Mouse (Mus musculus) liver, embryonic 11.5 days (tissue): ENCODE data around the gene Glt6d1. TPM values are rescaled to one million over a fixed set of nuclear protein-coding genes. Genes with fewer than 3 reads are reported as not detected.

Experiments
- ATAC-seq: fragments of 200-750 bp; cut with Nextera tagmentation; replicated peaks from 2 replicates; pipeline ENCODE4 v1.8.0; 2017; ENCODE audit warnings: moderate number of reproducible peaks, mild to moderate bottlenecking, moderate TSS enrichment, moderate library complexity; ENCODE audit not compliant: low FRiP score
- DNase-seq: peaks from one replicate; pipeline ENCODE4 v3.0.0-alpha.2; 2017; ENCODE audit warnings: low spot score
- H3K27ac ChIP-seq: fragments of 300-500 bp; sonication (generic); 2 replicates; pipeline ENCODE4 v1.5.1; 2014; ENCODE audit warnings: mild to moderate bottlenecking, low read depth, low read length, control low read depth
- H3K27me3 ChIP-seq: fragments of 300-500 bp; sonication (generic); replicated peaks from 2 replicates; pipeline ENCODE4 v1.6.1; 2014; ENCODE audit warnings: low read length, mixed read lengths; ENCODE audit not compliant: control insufficient read depth, insufficient read depth
- H3K36me3 ChIP-seq: fragments of 300-500 bp; sonication (generic); 2 replicates; pipeline ENCODE4 v1.6.1; 2014; ENCODE audit warnings: mild to moderate bottlenecking, low read length, moderate library complexity, mixed read lengths; ENCODE audit not compliant: control insufficient read depth, insufficient read depth
- H3K4me1 ChIP-seq: fragments of 300-500 bp; sonication (generic); replicated peaks from 2 replicates; pipeline ENCODE4 v1.6.1; 2014; ENCODE audit warnings: low read length, mixed read lengths; ENCODE audit not compliant: control insufficient read depth, insufficient read depth
- H3K4me2 ChIP-seq: fragments of 300-500 bp; sonication (generic); 2 replicates; pipeline ENCODE4 v1.6.1; 2014; ENCODE audit warnings: mild to moderate bottlenecking, control low read depth, moderate library complexity
- H3K4me3 ChIP-seq: fragments of 300-500 bp; sonication (generic); 2 replicates; pipeline ENCODE4 v1.5.1; 2014; ENCODE audit warnings: low read depth, low read length, control low read depth
- H3K9ac ChIP-seq: fragments of 300-500 bp; sonication (generic); 2 replicates; pipeline ENCODE4 v1.6.1; 2014; ENCODE audit warnings: low read depth, low read length, control low read depth
- H3K9me3 ChIP-seq: fragments of 300-500 bp; sonication (generic); 2 replicates; pipeline ENCODE4 v1.6.1; 2016; ENCODE audit warnings: low read length, inconsistent platforms, mixed read lengths; ENCODE audit not compliant: control insufficient read depth
- WGBS: fragments of 180-500 bp; shearing (Covaris S2); extraction: QIAGEN DNeasy Blood & Tissue Kit; methylation state at CpG from one replicate; pipeline ENCODE4 v1.1.7; 2014; 5-methylcytosine and 5-hydroxymethylcytosine counted together
- polyA plus RNA-seq: library from polyadenylated mRNA; unstranded; fragments of >200 nt; fragmentation: Nextera tagmentation; extraction: Ambion mirVana; gene quantifications from 2 replicates; pipeline ENCODE4 v1.2.1, GENCODE M21; 2014

Glt6d1 gene
- polyA plus RNA-seq, 1 experiment from 2014 or later = not detected

DNA sequence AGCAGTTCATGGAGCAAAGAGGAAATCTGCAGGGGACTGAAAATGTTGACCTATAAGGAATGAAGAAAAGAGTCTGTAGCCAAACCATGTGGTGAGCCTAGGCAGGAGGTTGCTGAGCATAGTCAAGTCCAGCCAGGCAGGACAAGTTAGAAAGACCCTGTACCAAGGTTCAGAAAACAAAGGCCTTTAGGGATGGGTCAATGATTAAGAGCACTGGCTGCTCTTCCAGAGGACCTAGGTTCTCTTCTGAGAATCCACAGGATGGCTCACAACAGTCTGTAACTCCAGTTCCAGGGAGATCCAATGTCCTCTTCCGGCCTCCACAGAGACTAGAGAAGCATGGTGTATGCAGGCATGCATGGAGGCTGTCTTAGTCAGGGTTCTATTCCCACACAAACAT, 61.4 kb downstream of the Glt6d1 start:
- H3K9ac ChIP-seq = no peak overlapping the region
- WGBS = 87% methylated on average over 1 of the region's 1 CpGs
- no peaks in the 10 kb centered on the region for H3K36me3 ChIP-seq
- H3K27ac ChIP-seq = no peak overlapping the region
- H3K4me3 ChIP-seq = no peak overlapping the region
- DNase-seq = no peak
- ATAC-seq = no peak
- no peaks in the 10 kb centered on the region for H3K4me1 ChIP-seq
- no peak overlapping the region for H3K4me2 ChIP-seq
- no peaks in the 10 kb centered on the region for H3K27me3 ChIP-seq
- H3K9me3 ChIP-seq = no peaks in the 10 kb centered on the region

Other genes starting within 250 kb of the Glt6d1 start
- gene Mamdc4, start 241.0 kb downstream of the Glt6d1 start, polyA plus RNA-seq = 1.3 and 1.8 TPM in 2 replicates
- gene Phpt1, start 240.6 kb downstream of the Glt6d1 start, polyA plus RNA-seq = 112 and 116 TPM in 2 replicates
- gene Ajm1, start 234.1 kb downstream of the Glt6d1 start, polyA plus RNA-seq = 0.21 TPM in 1 of 2 replicates, not detected in the other
- gene Rabl6, start 207.3 kb downstream of the Glt6d1 start, polyA plus RNA-seq = 59.3 and 67.7 TPM in 2 replicates
- gene Ccdc183, start 198.2 kb downstream of the Glt6d1 start, polyA plus RNA-seq = 0.08 and 0.12 TPM in 2 replicates
- 12.1 and 13.4 TPM in 2 replicates for gene Tmem141, start 193.8 kb downstream of the Glt6d1 start, polyA plus RNA-seq
- gene Fcna, start 187.8 kb downstream of the Glt6d1 start, polyA plus RNA-seq = 31.1 and 33.4 TPM in 2 replicates
- not detected in 2 replicates for gene Lcn8, start 162.7 kb downstream of the Glt6d1 start, polyA plus RNA-seq
- not detected in 2 replicates for gene Lcn5, start 157.9 kb downstream of the Glt6d1 start, polyA plus RNA-seq
- gene Lcn6, start 139.1 kb downstream of the Glt6d1 start, polyA plus RNA-seq = not detected in 2 replicates
- not detected in 2 replicates for gene Lcn10, start 133.1 kb downstream of the Glt6d1 start, polyA plus RNA-seq
- not detected in 2 replicates for gene Obp2a, start 115.8 kb downstream of the Glt6d1 start, polyA plus RNA-seq
- gene Bmyc, start 109.1 kb downstream of the Glt6d1 start, polyA plus RNA-seq = 35.6 and 37.8 TPM in 2 replicates
- not detected in 2 replicates for gene Obp2b, start 78.8 kb downstream of the Glt6d1 start, polyA plus RNA-seq
- not detected in 2 replicates for gene Lcn3, start 50.3 kb downstream of the Glt6d1 start, polyA plus RNA-seq
- not detected in 2 replicates for gene Lcn11, start 38.8 kb downstream of the Glt6d1 start, polyA plus RNA-seq
- not detected in 2 replicates for gene Gm13539, start 33.6 kb downstream of the Glt6d1 start, polyA plus RNA-seq
- not detected in 2 replicates for gene Lcn9, start 7.3 kb upstream of the Glt6d1 start, polyA plus RNA-seq
- gene Sohlh1, start 31.4 kb upstream of the Glt6d1 start, polyA plus RNA-seq = not detected in 2 replicates
- gene Kcnt1, start 47.9 kb upstream of the Glt6d1 start, polyA plus RNA-seq = 0.33 TPM in 1 of 2 replicates, not detected in the other
- gene Camsap1, start 167.4 kb upstream of the Glt6d1 start, polyA plus RNA-seq = 14.2 and 14.5 TPM in 2 replicates
- gene Ubac1, start 205.9 kb upstream of the Glt6d1 start, polyA plus RNA-seq = 290 and 303 TPM in 2 replicates